ENCODE assay signal across 9 mouse cellular contexts in genomic region chr2:32078522-32078921, GRCm38 (mm10). TPM values are rescaled to one million over a fixed set of nuclear protein-coding genes. Genes with fewer than 3 reads are reported as not detected.
A peak's percentile ranks its signal among the peaks of the same experiment; 100 is the strongest.
DNase-seq lines count a peak whose midpoint lies in the region; ATAC-seq and TF ChIP-seq lines count a peak whose summit lies in the region.
"Had no signal": no experiment of that assay in that cellular context is flagged by ENCODE, and none has a peak within 500 bp of the region (broad histone marks: within the 10 kb centered on the region; RNA-seq: fewer than 3 reads in every experiment).

No protein-coding gene starts in this region.

- intact Hi-C loops in left cerebral cortex, postnatal 36 days (cut with DNase I) = no loop called here

- WGBS in embryonic facial prominence, embryonic 12.5 days = 38% methylated on average over 8 of the region's 8 CpGs
- 48% methylated on average over 8 of the region's 8 CpGs for WGBS in kidney, postnatal 0 days

- H3K4me2 ChIP-seq in embryonic facial prominence, embryonic 12.5 days (replicated peaks) = no peak overlapping the region
- H3K4me2 ChIP-seq in kidney, postnatal 0 days (ENCODE audit: low read length) = no peak overlapping the region

- H3K9me3 ChIP-seq in embryonic facial prominence, embryonic 12.5 days = no peaks in the 10 kb centered on the region
- no peaks in the 10 kb centered on the region for H3K9me3 ChIP-seq in kidney, postnatal 0 days (replicated peaks; ENCODE audit: low read length)

- H3K9ac ChIP-seq in embryonic facial prominence, embryonic 12.5 days = 0 out of 2 replicates have a peak overlapping the region, but pooled peaks have one; percentile 19
- H3K9ac ChIP-seq in kidney, postnatal 0 days (ENCODE audit: low read depth, low read length) = no peak overlapping the region

- H3K27me3 ChIP-seq in embryonic facial prominence, embryonic 12.5 days = peaks cover 27% of the 10 kb centered on the region
- H3K27me3 ChIP-seq in kidney, postnatal 0 days (ENCODE audit: insufficient read depth, low read length) = peaks cover 13% of the 10 kb centered on the region; the same call in 1 of the 2 replicates

- no peak for TF ChIP-seq CTCF in kidney, postnatal 0 days (IDR thresholded peaks at IDR 0.05; ENCODE audit: low read depth)

- H3K4me1 ChIP-seq in embryonic facial prominence, embryonic 12.5 days = peaks cover 13% of the 10 kb centered on the region
- H3K4me1 ChIP-seq in kidney, postnatal 0 days (replicated peaks; ENCODE audit: insufficient read depth, low read length) = peaks cover 5% of the 10 kb centered on the region; the same call in 1 of the 2 replicates

- no peak for ATAC-seq in embryonic facial prominence, embryonic 12.5 days (ENCODE audit: insufficient number of reproducible peaks, insufficient read depth, low FRiP score, low TSS enrichment)
- no peak for ATAC-seq in kidney, postnatal 0 days (replicated peaks; ENCODE audit: low FRiP score, low read depth)
- peak; percentile 43 for ATAC-seq in megakaryocyte progenitor cell, adult 5-6 weeks (replicated peaks; ENCODE audit: poor library complexity)

- no peak overlapping the region for H3K4me3 ChIP-seq in embryonic facial prominence, embryonic 12.5 days
- no peak overlapping the region for H3K4me3 ChIP-seq in kidney, postnatal 0 days (replicated peaks; ENCODE audit: low read depth, low read length)

- peak; percentile 28 to 52 for DNase-seq in adrenal gland, adult (ENCODE audit: inconsistent age in 2 of 2, low spot score in 1 of 2)
- no peak for DNase-seq in adrenal gland, adult 8-10 months
- peak; percentile 39 for DNase-seq in kidney, postnatal 0 days (ENCODE audit: low spot score)
- DNase-seq in urinary bladder, postnatal 36 days (ENCODE audit: low spot score in 2 of 2) = no peak
- DNase-seq in embryo, embryonic 9.5 days (ENCODE audit: extremely low spot score) = no peak
- no peak for DNase-seq in left cerebral cortex, postnatal 36 days (ENCODE audit: low spot score in 2 of 2)

- 0 out of 2 replicates have a peak overlapping the region, but pooled peaks have one; percentile 46 for H3K27ac ChIP-seq in embryonic facial prominence, embryonic 12.5 days
- peak overlapping the region; percentile 39; the same call in 1 of the 2 replicates for H3K27ac ChIP-seq in kidney, postnatal 0 days

- no peaks in the 10 kb centered on the region for H3K36me3 ChIP-seq in embryonic facial prominence, embryonic 12.5 days
- H3K36me3 ChIP-seq in kidney, postnatal 0 days (ENCODE audit: insufficient read depth, low read length) = no peaks in the 10 kb centered on the region

RNA-seq across cellular contexts. Expression of gene Fam78a, which starts 6.1 kb away (rescaled TPM):
- 1 to 10 TPM in 3 of 4 experiments, under 1 TPM in 1; 0.59 to 3.9 (median 2.6) TPM for total RNA-seq in adrenal gland, adult 8-10 months (2022)
- 2.6 and 3.2 TPM in 2 replicates for polyA plus RNA-seq in embryonic facial prominence, embryonic 12.5 days (2016; fragmentation: Nextera tagmentation; extraction: Ambion mirVana)
- 0.79 and 0.82 TPM in 2 replicates for polyA plus RNA-seq in kidney, postnatal 0 days (2015; fragmentation: Nextera tagmentation; extraction: Ambion mirVana)
- total RNA-seq in megakaryocyte progenitor cell, adult 5-6 weeks (2015) = 8.9 and 11.9 TPM in 2 replicates
- 7.5 and 10.8 TPM in 2 replicates for total RNA-seq in megakaryocyte progenitor cell, adult 5-6 weeks (2017)
- total RNA-seq in left cerebral cortex, postnatal 36 days (2021) = 1 to 10 TPM; 3.7 to 8.8 TPM

RNA-seq across cellular contexts. Expression of gene Plpp7, which starts 16.8 kb away (rescaled TPM):
- total RNA-seq in adrenal gland, adult 8-10 months (2022) = 1 to 10 TPM; 5.5 to 9.0 (median 6.5) TPM
- polyA plus RNA-seq in embryonic facial prominence, embryonic 12.5 days (2016; fragmentation: Nextera tagmentation; extraction: Ambion mirVana) = 7.0 and 7.3 TPM in 2 replicates
- polyA plus RNA-seq in kidney, postnatal 0 days (2015; fragmentation: Nextera tagmentation; extraction: Ambion mirVana) = 4.5 and 4.7 TPM in 2 replicates
- 1.4 TPM in 2 replicates for total RNA-seq in megakaryocyte progenitor cell, adult 5-6 weeks (2015)
- 0.54 and 2.5 TPM in 2 replicates for total RNA-seq in megakaryocyte progenitor cell, adult 5-6 weeks (2017)
- 10 to 100 TPM; 27.3 to 33.7 TPM for total RNA-seq in left cerebral cortex, postnatal 36 days (2021)
- total RNA-seq: neutrophil, adult 5-6 weeks had no signal

Comparison
In these comparisons a context has a peak if more than half of its experiments do, and no peak if none do; other contexts are left out.
1. DNase-seq: peak in adrenal gland, adult (2 of 2) and kidney, postnatal 0 days (single experiment); none in adrenal gland, adult 8-10 months (single experiment), urinary bladder, postnatal 36 days (0 of 2), embryo, embryonic 9.5 days (single experiment) and left cerebral cortex, postnatal 36 days (0 of 2).